Mouse (Mus musculus): Measurements from ENCODE around the gene Lcn2.

DNA sequence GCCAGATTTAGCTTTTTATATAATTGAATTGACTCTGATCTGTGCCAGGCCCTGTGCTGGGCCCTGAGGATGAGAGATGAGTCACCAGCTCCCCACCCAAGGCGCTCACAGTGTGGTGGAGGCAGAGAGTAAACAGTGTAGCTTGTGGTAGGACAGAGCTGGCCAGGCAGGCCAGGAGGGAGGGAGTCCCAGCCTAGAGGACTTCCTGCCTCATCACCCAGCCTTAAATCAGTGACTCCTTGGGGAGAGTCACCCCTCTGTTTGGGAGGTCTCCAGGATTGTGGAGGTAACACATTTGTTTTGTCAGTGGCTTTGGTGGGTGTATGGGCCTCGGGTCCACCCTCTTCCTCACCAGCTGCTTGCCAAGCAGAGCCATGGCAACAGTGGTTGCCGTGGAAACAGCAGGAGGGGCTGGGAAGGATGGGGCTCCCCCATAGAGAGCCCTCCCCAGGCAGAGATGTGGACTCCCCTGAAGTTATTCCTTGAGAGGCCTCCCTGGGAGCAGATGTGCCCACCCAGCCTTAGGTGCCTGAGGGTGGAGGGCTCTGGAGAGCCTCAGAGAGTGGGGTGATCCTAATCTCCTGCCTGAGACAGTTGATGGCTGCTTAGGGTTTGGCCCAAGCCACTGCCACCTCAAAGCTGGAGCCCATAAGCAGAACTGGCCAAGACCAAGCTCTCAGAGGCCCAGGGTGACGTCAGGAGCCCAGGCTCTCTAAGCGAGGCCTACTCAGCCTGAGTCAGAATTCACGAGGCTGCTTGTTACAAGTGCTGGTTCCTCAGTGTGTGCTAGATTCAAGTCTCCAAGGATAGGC lies 45.3 kb downstream of the Lcn2 start:
- TF ChIP-seq POLR2A (IDR thresholded peaks at IDR 0.05; ENCODE audit: borderline replicate concordance, low read depth, low read length) = no peak
- no peak for TF ChIP-seq CTCF (IDR thresholded peaks at IDR 0.05; ENCODE audit: low read depth, low read length)

Measured in bone marrow macrophage, adult 2 months (primary cell).